Mouse (Mus musculus): ENCODE data around the gene Rtel1.

- TF ChIP-seq CTCF (IDR thresholded peaks at IDR 0.05; ENCODE audit: low read depth): no peak
- no peak for TF ChIP-seq EP300 (optimal IDR thresholded peaks at IDR 0.05)
Measured at GRCm38 (mm10) chr2:181332542-181332941, 13.0 kb downstream of the Rtel1 start.

All from stomach, postnatal 0 days (tissue).